Mouse (Mus musculus) cerebellum, adult 9-11 months (tissue): Measurements from ENCODE around the gene Timm50.

ENCODE experiments used
- DNase-seq: peaks from one replicate; pipeline ENCODE4 v3.0.0; 2022

Gene Timm50

GRCm38 (mm10) chr7:28267129-28268041 lies 44.5 kb downstream of the Timm50 start, which contains the start of gene Eid2:
Eid2 (plus strand) TSS chr7:28267881.
- DNase-seq, result peak; percentile 93

- no peak for DNase-seq
Measured at GRCm38 (mm10) chr7:28265391-28265790, 46.5 kb downstream of the Timm50 start.

- no peak for DNase-seq
Measured at GRCm38 (mm10) chr7:28263786-28264185, 48.1 kb downstream of the Timm50 start.

GRCm38 (mm10) chr7:28262861-28263260 lies 49.0 kb downstream of the Timm50 start:
- DNase-seq, result no peak
